Mouse (Mus musculus): ENCODE data around the gene Ly6g6d.
"Not testable (repeated sequence)": the region's sequence is repeated elsewhere in the genome, so short reads cannot be mapped to it uniquely, and the experiment has no call there.

Ly6g6d gene

DNA sequence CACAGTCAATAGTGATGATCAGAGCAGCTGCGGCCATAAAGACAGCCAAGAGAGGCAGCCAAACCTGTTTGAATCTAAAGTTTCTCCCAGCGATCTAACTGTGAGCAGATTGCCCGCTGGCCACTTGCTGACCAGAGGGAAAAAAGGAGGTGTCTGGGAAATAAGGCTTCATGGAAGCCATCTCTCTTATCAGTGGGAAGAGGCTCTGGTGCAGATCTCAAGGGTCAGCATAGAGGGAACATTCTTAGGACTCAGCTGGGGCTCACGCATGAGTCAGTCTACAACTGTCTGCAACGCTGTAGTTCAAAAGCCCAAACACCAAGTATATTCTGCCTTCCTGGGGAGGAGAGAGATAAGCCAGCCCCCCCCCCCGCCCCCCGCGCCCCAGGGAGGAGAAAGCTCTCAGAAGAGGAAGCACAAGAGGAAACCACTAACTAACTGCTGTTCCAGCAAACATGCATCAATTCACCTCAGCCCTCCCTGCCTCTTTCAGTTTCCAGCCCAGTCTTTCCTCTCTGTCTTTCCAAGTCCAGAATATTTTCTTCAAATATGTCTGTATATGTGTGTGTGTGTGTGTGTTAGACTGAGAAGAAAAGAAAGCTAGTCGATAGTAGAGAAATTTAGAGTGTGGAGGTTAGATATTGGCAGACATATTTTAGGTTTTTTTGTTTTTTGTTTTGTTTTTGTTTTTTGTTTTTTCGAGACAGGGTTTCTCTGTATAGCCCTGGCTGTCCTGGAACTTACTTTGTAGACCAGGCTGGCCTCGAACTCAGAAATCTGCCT is 29.5 kb downstream of the Ly6g6d start:
- no peak for DNase-seq (ENCODE audit: low read depth, low spot score)

DNA sequence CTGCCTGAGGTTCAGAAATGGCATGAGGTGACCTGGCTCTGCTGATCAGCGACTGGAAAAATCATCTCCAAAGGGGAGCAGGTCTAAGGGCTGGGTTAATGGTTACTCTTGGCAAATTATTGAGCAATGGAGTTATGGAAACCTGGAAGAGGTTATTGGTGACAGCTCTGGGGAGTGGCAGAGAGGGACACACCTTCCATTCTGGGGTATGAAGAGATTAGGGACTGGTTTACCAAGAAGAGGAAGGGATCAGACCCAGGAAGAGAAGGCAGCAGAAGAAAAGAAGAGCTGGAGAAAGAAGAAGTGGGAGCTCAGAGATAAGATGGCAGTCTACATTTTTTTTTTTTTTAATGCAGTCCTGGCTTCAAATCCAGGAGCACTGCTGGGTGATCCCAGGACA is 30.2 kb downstream of the Ly6g6d start:
- DNase-seq (ENCODE audit: low read depth, low spot score), result no peak

DNA sequence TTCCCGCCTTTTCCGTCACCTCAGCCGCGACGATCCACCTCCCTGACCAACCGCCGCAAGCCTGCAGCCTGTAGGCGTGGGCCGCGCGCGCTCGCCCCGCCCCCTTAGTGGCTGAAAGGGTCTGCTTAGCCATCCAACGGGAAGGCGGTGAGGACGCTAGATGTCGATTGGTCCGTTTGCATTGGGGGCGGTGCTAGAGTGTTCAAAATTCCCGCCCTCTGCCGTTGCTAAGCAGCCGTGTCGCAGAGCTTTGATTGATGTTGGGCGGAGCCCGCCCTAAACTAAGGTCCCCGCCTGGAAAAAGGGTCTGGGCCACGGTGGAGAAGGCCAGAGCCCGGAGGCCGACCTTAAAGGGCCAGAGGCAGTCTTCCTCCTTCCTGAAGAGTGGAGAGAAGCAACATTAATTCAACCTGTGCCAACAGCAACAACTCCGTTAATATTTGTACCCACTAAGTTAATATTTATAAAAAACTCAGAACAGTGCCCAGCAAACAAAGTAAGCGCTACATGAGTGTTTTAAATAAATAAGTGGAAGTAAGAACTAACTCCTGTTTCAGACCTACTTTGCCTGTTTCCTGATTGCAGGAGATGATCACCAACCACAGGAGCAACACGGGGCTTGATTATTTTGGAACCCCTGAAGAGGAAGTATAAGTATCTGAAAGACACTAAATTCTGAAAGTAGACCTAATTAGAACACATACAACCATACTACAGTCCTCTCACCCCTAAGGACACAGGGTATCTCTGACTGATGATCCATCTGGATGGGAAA is 31.0 kb downstream of the Ly6g6d start, which contains the start of gene Msh5:
Gene Msh5 (minus strand): TSS at position 65 of the 775 bp plus-strand sequence.
- DNase-seq (ENCODE audit: low read depth, low spot score), result peak; percentile 100

DNA sequence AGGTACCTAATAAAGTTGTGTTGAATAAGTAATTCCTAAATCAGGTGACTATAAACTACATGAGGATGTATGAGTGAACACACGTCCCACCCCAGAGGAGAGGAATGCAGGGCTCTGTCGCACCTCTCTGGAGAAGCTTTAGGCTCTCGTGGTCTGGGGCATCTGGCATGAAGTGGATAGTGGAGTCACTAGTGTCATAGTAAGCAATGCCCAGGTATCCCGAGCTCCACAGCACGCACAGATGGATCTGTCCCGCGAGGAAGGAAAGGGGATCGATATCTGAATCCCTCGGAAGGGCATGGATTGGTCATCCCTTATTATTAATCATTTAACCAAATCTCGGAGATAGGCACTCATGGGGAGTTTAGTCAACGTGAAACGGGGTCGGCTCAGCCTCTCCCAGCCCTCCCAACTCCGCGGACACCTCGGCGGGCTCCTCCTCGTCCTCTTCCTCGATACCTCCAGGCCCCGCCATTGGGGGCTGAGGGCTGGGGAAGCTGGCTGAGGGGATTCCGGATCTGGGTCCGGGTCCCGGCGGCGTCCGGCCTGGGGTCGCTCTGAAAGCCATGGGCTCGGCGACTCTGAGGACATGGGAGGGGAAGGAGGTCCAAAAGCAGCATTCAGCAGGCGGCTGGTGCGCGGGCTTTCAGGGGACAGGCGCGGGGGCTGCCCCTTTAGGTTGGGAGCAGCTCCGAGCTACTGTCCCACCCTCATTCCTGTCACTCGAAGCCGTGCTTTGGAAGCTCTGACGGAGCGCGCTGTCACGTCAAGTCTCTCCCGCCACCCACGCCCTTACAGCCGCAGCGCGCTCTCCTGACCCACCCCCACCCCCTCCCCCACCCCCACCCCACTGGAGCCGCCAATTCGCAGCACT is 31.8 kb downstream of the Ly6g6d start:
- DNase-seq (ENCODE audit: low read depth, low spot score), result no peak

DNA sequence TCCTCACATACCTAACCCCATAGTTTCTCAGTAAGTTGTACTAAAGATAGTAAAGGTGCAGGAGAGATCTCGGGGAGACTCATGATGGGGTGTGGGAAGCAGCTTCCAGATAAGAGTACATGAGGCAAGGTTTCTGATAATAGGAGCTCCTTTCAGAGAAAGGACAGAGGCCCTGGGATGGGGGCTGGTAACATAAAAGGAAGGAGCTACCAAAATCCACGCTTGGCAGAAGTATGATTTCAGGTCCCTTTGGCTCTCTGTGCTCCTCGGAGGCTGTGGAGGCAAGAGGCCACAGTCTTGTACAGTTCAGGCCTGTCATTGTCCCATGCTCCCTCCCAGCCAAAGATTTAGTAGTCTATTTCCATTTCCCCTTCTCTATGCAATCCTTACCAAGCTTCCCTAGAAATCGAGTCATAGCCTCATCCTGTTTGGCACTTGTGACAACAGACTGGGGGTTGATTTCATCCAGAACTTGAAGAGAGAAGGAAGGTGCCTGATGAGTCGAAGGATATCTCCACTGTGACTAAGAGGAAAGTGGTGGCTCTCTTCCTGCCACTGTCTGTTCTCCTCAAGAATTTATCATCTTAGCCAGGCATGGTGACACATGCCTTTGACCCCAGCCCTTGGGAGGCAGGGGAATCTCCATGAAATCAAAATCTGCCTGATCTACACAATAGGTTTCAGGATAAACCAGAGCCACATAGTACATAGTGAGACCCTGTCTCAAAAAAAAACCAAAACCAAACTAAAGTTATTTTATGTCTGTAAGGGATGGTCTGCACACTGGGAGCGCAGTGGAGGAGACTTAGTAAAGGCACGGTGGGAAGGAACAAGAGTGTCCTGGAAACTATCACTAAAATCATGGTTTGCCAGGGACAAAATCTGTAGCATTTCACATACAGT is 32.7 kb downstream of the Ly6g6d start:
- DNase-seq (ENCODE audit: low read depth, low spot score), result no peak

DNA sequence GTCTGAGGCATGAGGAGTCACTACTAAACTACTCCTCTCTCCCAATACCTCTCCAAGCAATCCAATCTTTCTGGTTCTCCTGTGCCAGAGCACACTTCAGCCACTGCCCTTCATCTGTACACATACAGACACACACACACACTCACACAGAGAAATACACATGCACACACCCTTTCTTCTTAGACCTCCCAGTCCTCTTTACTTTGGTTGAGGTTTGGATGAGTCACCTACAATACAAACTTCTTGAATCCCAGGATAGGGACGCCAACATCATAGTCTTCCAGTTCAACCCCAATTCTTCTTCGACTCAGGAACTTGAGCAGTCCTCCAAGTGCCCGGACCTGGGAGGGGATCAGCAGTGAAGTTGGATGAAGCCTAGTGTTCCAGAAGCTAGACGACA is 34.1 kb downstream of the Ly6g6d start:
- DNase-seq (ENCODE audit: low read depth, low spot score), result no peak

DNA sequence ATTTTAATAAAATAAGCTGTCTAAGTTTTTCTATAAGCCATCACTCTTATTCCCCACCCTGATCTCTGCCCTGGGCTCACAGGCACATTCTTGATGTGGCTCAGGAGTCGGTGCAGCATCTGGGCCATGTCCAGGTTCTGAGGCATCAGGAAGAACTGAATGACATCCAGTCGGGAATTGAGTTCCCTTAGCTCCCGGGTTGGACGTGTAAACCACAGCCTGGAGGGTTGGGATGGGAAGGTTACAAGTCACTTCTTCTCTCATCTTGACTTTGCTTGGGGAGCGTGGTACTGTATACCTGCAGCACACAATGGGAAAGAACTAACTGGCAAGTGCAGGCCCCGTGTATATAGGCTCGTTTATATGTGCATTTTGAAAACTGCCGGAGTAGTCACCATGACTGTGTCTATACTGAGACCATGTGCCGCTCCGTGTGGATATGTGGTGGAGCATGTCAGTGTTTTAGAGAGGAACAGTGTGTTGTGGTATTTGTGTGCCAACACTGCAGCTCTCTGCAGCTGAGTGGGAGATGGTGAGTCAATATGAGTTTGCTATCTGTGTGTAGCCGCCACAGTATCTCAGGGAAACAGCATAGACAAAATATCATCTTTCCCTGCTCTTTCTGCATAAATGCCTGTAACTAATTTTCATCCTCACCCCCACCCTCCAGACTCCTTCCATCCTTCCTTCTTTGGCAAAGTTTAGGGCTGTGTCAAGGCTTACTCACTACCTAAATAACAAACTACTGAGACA is 38.6 kb downstream of the Ly6g6d start:
- no peak for DNase-seq (ENCODE audit: low read depth, low spot score)

DNA sequence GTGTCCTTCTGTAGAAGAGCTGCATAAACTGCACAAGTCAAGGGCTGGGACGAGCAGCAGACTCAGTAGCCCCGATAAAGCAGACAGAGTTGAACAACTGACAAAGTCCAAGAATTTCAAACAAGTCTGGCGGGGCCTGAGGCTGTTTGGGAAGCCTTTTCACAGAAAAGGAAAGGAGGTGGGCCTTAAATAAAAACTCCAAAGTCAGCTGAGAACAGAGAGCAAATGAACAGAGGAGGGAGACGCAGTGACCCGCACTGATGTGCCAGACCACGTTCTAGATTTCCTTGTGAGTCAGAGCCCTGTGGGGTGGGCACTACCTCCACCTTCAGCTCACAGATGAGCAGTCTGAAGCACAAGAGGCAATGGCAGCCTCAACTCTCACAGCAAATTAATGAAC is 43.0 kb downstream of the Ly6g6d start:
- DNase-seq (ENCODE audit: low read depth, low spot score), result no peak

DNA sequence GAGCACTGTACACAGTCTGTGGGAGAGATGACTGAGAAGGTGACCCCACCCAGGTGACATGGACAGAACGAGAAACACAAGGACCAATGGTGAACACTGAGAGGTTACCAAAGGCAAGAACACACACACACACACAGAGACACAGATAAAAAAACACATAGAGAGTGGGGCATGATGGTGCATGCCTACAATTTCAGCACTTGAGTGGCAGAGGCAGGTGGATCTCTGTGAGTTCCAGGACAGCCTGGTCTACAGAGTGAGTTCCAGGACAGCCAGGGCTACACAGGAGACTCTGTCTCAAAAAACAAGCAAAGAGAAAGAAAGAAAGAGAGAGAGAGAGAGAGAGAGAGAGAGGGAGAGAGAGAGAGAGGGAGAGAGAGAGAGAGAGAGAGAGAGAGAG is 44.2 kb downstream of the Ly6g6d start:
- not testable (repeated sequence) for DNase-seq (ENCODE audit: low read depth, low spot score)

DNA sequence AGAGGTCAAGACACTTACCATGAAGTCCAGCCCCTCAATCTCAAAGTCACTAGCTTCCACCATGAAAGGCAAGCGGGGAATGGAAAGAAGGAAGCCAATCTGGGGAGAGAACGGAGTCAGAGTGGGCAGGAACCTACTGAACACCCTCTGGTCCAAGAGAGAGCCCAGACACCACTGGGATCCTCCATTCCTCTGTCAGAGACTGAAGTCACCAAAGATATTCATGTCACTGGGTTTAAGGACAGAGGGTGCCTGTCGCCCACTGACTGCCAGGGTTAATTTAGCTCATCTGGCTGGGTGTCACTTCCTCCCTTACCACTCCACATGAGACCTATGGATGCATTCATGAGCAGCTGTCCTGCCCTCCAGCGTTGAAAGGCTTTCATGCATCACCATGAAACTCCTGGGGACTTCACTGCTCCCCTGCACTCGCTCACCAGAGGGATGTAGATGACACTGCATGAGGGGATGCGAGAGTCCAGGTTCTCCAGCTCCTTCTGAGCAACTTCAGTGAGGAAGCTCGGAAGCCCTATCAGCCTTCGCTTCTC is 45.5 kb downstream of the Ly6g6d start:
- no peak for DNase-seq (ENCODE audit: low read depth, low spot score)

DNA sequence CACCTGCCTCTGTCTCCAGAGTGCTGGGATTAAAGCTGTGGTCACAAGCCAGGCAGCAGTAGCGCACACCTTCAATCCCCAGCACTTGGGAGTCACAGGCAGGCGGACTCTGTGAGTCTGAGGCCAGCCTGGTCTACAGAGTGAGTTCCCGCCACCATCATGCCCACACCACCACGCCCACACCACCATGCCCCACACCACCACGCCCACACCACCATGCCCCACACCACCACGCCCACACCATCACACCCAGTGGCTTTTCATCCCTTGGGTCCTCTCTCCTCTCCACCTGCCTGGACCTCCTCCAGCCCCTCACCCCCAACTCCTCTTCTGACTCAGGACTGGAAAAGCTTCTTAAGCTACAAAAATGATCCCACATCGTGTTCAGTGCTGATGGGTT is 46.0 kb downstream of the Ly6g6d start:
- no peak for DNase-seq (ENCODE audit: low read depth, low spot score)

DNA sequence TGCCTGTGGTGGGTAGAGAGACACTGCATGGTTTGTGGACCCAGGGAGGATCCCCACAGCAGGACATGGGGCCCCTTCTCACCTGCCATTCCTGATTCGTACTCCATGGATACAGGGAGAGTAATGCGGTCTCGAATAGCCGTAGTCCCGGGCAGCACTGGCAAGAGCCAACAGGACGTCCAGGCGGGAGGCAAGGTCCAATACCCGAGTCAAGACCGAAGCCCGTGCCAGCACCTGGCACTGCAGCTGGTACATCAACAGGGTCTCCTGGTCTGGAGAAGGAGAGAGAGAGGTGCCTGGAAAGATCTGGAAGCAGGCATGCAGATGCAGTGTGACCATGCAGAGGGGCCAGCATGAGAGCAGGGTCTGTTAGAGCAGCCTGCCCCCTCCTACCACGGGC is 46.6 kb downstream of the Ly6g6d start:
- DNase-seq (ENCODE audit: low read depth, low spot score), result no peak

DNA sequence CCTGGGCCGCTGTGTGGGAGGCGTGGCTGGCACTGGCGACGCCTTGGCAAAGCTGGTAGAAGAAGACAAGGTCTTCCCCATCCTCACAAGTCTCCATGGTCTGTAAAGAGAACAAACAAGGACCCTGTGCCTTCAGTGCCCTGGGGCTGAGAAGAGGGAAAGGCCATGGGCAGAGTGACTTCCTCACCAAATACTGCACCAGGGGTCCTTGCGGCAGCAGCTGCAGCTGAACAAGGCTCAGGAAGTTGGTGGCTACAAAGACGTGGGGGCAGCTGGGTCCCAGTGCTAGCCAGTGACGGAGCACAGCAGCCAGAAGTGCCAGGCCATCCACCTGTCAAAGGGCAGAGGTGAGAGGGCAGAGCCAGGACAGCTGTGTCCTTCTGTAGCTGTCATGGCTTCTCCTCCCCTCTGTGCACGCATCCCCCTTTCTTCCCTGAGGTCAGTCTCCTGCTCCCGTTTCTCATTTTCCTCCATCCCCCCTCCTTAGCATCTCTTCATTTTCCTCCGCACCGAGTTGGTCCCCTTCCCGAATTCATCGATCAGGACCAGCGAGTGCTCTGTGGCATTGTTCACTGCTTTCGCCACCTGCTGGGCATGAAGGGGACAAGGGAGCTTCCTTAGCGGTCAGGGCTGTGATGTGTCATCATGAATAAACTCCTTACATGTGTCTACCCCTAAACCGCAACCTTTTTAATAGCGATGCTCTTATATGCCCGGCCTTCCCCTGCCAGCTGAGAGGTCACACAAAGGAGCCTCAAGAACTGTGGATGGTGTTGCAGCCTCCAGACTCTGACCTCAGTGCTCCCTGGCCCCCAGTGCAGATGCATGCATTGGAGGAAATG is 48.0 kb downstream of the Ly6g6d start:
- no peak for DNase-seq (ENCODE audit: low read depth, low spot score)

DNA sequence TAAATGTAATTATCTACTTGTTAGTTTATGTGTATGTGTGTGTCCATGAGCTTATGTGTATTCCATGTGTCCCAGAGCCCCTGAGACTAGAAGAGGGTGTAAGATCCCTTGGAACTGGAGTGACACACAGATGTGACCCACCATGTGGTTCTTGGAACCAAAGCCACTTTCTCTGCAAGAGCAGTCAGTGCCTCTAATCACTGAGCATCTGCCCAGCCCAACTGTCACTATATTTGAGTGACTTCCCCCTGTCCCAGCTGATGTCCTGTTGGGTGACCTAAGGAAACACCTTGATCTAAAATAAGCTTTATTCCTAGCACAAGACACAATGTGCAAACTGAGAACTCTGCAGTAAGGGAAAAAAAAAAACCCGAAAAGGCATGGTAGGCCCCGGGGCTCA is 49.5 kb downstream of the Ly6g6d start:
- no peak for DNase-seq (ENCODE audit: low read depth, low spot score)

DNA sequence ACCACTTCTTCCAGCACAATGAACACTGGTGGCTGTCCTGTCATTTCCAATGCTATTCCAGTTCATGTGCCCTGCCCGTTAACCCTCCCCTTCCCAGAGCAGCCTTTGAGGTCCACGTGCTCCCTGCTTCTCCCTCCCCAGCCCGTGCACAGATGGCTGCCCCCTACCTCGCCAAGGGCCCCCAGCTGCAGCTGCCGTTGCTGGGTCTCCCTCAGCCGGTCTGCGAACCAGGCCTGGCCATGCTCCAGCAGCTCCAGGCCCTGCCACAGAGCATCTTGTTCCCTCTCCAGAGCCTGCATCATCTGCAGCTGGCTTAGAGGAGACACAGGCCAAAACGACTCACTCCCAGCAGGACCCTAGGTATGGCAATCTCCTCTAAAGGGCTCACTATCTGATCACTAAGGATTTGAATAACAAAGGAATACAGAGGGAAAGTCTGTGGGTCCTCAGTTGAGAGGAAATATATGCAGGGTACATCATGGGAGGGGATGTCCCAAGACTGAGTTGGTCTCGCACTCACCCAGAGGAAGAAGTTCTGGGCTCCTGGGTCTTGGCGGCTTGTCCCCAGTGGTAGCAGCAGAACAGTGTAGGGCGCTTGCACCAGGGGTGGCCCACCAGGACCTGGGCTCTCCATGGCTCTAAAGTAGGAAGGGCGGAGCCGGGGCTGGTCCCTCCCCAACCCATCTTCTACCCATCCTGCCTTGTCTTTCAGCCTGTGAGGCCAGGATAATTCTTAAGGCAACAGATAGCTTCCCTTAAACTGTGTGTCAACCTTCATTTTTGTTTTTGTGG is 50.4 kb downstream of the Ly6g6d start, which contains the start of gene Sapcd1:
Gene Sapcd1 (minus strand): TSS at position 740 of the 792 bp plus-strand sequence.
- DNase-seq (ENCODE audit: low read depth, low spot score), result no peak

DNA sequence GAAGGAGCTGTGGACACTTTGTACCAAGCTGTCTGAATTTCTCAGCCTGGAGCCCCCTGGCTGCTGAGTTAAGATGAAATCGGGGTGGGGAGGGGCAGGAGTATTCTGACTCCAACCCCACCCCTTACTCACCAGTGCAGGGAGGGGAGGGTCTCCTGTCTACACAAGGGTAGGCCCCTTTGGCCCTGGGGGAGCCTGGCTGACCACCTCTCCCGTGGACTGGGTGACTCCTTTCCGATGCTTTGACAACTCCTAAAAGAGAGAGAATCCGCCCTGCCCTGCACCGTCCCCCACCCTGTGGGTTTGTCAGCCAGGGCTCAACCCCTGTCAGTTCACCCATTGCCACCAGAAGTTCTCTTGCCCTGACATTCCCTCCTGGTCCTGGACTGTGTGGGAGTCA is 51.7 kb downstream of the Ly6g6d start:
- DNase-seq (ENCODE audit: low read depth, low spot score), result no peak

DNA sequence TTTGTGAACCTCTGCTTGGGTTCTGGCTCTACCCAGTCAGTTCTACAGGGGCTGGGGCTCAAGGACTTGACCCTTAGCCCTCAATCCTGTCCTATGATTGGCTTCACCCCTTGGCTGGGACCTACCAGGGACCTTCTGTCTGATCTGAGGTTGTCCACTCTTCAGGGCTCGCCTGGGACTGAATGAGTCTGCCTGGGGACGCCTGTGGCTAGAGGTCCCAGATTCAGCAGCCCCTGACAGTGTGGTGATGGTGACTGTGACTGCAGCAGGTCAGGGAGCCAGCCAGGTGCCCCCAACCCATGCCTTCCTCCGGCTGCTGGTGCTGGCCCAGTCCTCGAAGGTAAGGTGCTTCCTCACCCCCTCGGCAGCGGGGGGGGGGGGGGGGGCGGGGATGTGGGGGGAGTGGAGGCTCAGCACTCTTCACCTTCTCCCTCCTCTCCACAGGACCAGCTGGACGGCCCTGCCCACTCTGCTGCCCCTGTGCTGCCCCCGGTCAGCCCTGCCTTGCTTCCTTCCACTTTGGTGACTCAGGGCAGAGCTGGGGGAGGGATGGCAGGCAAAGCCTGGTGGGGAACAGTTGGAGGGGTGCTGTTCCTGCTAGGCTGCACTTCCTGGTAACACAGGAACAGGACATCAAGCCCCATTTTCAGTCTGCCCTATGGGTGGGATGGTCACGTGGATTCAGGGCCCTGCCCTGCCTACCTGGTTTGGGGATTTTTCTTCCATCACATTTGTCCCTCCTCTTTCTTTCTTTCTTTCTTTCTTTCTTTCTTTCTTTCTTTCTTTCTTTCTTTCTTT is 53.0 kb downstream of the Ly6g6d start:
- DNase-seq (ENCODE audit: low read depth, low spot score), result no peak
